Mouse (Mus musculus) liver, adult 2 months (tissue): ENCODE measurements around the gene Dlgap1. TPM values are rescaled to one million over a fixed set of nuclear protein-coding genes. Genes with fewer than 3 reads are reported as not detected.

Experiments used
- DNase-seq: peaks from one replicate; pipeline ENCODE4 v3.0.0-alpha.2; 2011; ENCODE audit warnings: low read depth, low spot score; ENCODE audit errors: extremely low read depth
- H3K27ac ChIP-seq: fragments of 200-500 bp; replicated peaks from 2 replicates; pipeline ENCODE4 v1.5.1; 2012; ENCODE audit warnings: low read depth, mild to moderate bottlenecking, control low read depth, inconsistent platforms, low read length; ENCODE audit not compliant: insufficient read depth
- H3K27me3 ChIP-seq: fragments of 200-500 bp; 2 replicates; pipeline ENCODE4 v1.6.1; 2012; ENCODE audit warnings: mild to moderate bottlenecking, moderate library complexity, low read length, inconsistent platforms; ENCODE audit not compliant: control insufficient read depth, insufficient read depth
- H3K36me3 ChIP-seq: fragments of 200-500 bp; 2 replicates; pipeline ENCODE4 v1.6.1; 2012; ENCODE audit warnings: low read length, inconsistent platforms; ENCODE audit not compliant: control insufficient read depth, insufficient read depth
- H3K4me1 ChIP-seq: fragments of 200-500 bp; 2 replicates; pipeline ENCODE4 v1.6.1; 2011; ENCODE audit warnings: low read length; ENCODE audit not compliant: control insufficient read depth, insufficient read depth
- H3K4me3 ChIP-seq: fragments of 200-500 bp; 2 replicates; pipeline ENCODE4 v1.5.1; 2011; ENCODE audit warnings: low read depth, mild to moderate bottlenecking, control low read depth, low read length, moderate library complexity; ENCODE audit not compliant: insufficient read depth
- H3K79me2 ChIP-seq: fragments of 200-500 bp; 2 replicates; pipeline ENCODE4 v1.6.1; 2012; ENCODE audit warnings: inconsistent platforms, mild to moderate bottlenecking, low read length, moderate library complexity; ENCODE audit not compliant: control insufficient read depth, insufficient read depth
- H3K9ac ChIP-seq: fragments of 200-500 bp; 2 replicates; pipeline ENCODE4 v1.6.1; 2012; ENCODE audit warnings: low read depth, mild to moderate bottlenecking, control low read depth, inconsistent platforms, low read length
- CTCF ChIP-seq: fragments of 200-500 bp; IDR thresholded peaks from 2 replicates; pipeline ENCODE4 v1.5.1; 2011; ENCODE audit warnings: low read depth, low read length, control low read depth
- POLR2A ChIP-seq: fragments of 200-500 bp; IDR thresholded peaks from 2 replicates; pipeline ENCODE4 v1.6.1; 2011; ENCODE audit warnings: low read length, control low read depth; ENCODE audit not compliant: insufficient read depth; ENCODE audit errors: extremely low read depth
- WGBS: fragments of 180-500 bp; shearing (Covaris S2); methylation state at CpG from one replicate; pipeline ENCODE4 v1.1.7; 2018; 5-methylcytosine and 5-hydroxymethylcytosine counted together
- polyA plus RNA-seq: library from polyadenylated mRNA; depleted of rRNA; stranded (reverse); fragments of >200 nt; gene quantifications from 2 replicates; pipeline ENCODE4 v1.2.3, GENCODE M21; 2012
- total RNA-seq: library from RNA; depleted of rRNA; stranded (reverse); fragments of >200 nt; gene quantifications from 2 replicates; pipeline ENCODE4 v1.2.3, GENCODE M21; 2014

Dlgap1 gene
- total and polyA plus RNA-seq, 2 experiments = 0.55 to 1.5 TPM

DNA sequence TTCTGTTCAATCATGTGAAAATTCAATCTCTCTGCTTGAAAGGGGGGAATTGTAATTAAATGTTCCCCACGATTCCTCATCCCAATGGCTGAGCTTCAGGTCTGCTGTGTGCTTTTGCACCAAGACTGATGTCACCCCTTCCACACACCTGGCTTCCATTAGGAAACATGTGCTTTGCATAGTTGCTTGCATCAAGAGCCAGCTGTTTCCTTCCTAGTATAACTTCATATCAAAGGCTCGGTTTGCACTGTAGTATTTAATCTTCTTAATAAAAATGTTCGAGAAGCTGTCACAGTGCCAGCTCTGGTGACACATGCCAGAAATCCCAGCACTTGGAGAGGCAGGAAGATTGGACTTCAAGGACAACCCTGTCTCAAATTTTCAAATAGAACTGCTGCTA lies 428.3 kb downstream of the Dlgap1 start:
- Histone ChIP-seq H3K27me3 (no peaks in the 10 kb centered on the region), H3K27ac (no peak overlapping the region), H3K79me2 (no peaks in the 10 kb centered on the region), H3K36me3 (no peaks in the 10 kb centered on the region), H3K9ac (no peak overlapping the region), H3K4me1 (no peaks in the 10 kb centered on the region), H3K4me3 (no peak overlapping the region)
- WGBS = 51% methylated on average over 3 of the region's 3 CpGs
- TF ChIP-seq POLR2A = no peak
- no peak for TF ChIP-seq CTCF
- DNase-seq = no peak

DNA sequence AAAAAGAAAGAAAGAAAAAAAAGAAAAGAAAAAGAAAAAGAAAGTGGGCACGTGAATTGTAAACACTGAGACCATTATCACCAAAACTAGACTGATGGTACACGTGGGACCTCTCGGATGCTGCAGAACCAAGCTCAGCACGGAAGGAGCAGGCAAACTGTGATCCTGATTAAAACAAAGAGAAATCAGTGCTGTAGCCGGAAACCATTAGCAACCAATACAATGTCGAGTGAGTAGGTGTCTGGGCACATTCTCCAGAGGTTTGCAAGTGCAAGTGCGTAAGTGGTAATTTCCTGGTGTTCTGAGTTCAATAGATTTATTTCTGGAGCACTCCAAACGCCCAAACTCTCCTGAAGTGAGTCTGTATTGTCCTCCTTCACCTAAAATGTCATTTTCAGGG lies 428.8 kb downstream of the Dlgap1 start:
- Histone ChIP-seq H3K27ac (no peak overlapping the region), H3K4me1 (no peaks in the 10 kb centered on the region), H3K9ac (no peak overlapping the region), H3K4me3 (no peak overlapping the region), H3K79me2 (no peaks in the 10 kb centered on the region), H3K36me3 (no peaks in the 10 kb centered on the region), H3K27me3 (no peaks in the 10 kb centered on the region)
- no peak for TF ChIP-seq POLR2A
- TF ChIP-seq CTCF = no peak
- WGBS = 58% methylated on average over 8 of the region's 8 CpGs
- DNase-seq = no peak

DNA sequence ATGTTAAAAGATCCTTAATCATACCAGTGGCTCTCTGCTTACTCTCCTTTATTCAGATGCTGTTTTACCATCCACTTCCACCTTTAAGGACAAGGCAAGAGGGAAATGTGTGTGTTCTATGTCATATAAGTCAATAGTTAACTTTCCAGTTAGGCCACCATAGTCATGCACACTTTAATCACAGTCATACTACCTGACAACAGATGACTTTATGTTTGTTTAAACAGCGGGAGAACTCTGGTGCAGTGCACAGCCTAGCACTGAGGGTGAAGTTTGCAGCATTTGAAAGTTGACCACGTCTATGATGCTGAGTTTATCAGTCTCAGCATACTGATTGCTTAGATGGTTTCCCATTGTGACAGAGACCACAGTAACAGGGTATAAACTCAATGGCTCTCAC lies 433.0 kb downstream of the Dlgap1 start:
- no peak for DNase-seq
- H3K27me3 ChIP-seq = no peaks in the 10 kb centered on the region
- WGBS = 38% methylated on average over 2 of the region's 2 CpGs

DNA sequence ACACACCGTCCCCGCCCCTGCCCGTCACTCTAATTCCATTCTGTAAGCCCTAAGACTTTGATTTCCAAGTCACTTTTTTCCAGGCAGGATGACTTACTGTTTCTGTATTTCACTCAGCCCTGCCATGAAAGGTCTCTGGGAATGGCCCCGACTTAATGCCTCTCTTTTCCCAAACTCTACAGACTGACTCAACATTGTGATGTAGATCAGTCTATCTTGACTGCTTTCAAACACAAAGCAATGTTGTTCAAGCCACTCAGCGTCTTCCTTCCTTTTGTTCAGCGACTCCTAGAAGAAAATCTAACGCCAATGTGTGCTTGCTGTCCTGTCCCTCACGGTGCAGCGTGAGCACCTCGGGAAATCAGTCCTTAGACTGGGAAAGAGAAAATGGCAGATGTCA lies 434.9 kb downstream of the Dlgap1 start:
- DNase-seq = no peak
- H3K27ac ChIP-seq = no peak overlapping the region
- no peak overlapping the region for H3K4me3 ChIP-seq
- no peak overlapping the region for H3K9ac ChIP-seq
- no peaks in the 10 kb centered on the region for H3K36me3 ChIP-seq
- H3K27me3 ChIP-seq = no peaks in the 10 kb centered on the region
- no peak for TF ChIP-seq POLR2A
- no peak for TF ChIP-seq CTCF
- H3K4me1 ChIP-seq = no peaks in the 10 kb centered on the region
- 61% methylated on average over 10 of the region's 10 CpGs for WGBS
- no peaks in the 10 kb centered on the region for H3K79me2 ChIP-seq

More for the DNA sequence above, 433.0 kb downstream of the Dlgap1 start:
- no peaks in the 10 kb centered on the region for H3K4me1 ChIP-seq
- H3K9ac ChIP-seq = no peak overlapping the region
- H3K27ac ChIP-seq = no peak overlapping the region
- no peaks in the 10 kb centered on the region for H3K36me3 ChIP-seq
- H3K4me3 ChIP-seq = no peak overlapping the region
- no peaks in the 10 kb centered on the region for H3K79me2 ChIP-seq
- TF ChIP-seq CTCF = no peak
- no peak for TF ChIP-seq POLR2A

DNA sequence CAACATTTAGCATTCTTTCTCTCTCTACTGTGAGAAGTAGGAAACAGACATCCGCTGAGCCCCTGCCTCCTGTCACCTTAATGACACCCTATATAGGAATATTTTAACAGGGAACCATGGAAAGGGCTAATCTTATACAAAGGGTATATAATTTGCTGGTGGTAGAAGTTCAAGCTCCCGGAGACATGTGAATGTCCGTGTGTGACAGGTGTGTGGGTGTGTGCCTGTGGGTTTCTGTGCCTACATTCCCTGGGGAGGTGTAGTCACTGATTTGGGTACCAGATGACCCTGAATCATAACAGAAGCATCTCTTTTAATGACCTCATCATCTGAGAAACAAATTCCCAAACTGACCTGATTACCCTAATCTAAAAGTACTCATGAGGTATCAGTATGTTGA lies 445.3 kb downstream of the Dlgap1 start:
- Histone ChIP-seq H3K4me1 (no peaks in the 10 kb centered on the region), H3K79me2 (no peaks in the 10 kb centered on the region), H3K27ac (no peak overlapping the region), H3K27me3 (no peaks in the 10 kb centered on the region), H3K4me3 (no peak overlapping the region), H3K36me3 (no peaks in the 10 kb centered on the region), H3K9ac (no peak overlapping the region)
- WGBS = 89% methylated on average over 3 of the region's 3 CpGs
- TF ChIP-seq CTCF (no peak), POLR2A (no peak)
- DNase-seq = no peak

DNA sequence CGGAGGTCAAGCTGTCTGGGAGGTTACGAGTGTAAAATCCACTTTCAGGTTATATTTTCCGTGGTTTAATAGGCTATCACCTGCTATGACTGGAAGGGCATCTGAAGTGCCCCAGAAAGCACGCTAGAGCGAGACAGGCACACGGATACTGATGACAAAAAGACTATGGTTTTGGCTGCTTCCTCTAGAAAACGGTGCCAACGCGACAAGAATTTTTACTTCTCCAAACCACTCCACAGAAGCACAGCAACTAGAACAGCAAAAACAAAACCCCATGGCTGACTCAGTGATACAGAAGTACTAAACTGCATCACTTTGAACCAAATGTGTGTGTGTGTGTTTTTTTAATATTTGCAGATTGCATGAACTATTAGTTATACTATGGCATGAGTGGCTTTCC lies 459.0 kb downstream of the Dlgap1 start:
- Histone ChIP-seq H3K9ac (no peak overlapping the region), H3K79me2 (no peaks in the 10 kb centered on the region), H3K4me1 (no peaks in the 10 kb centered on the region), H3K27ac (no peak overlapping the region), H3K4me3 (no peak overlapping the region), H3K36me3 (no peaks in the 10 kb centered on the region), H3K27me3 (no peaks in the 10 kb centered on the region)
- no peak for TF ChIP-seq POLR2A
- TF ChIP-seq CTCF = no peak
- no peak for DNase-seq
- WGBS = 70% methylated on average over 9 of the region's 9 CpGs
